Mouse (Mus musculus) small intestine, adult 2 months (tissue): Measurements from ENCODE around the gene Gm10322.

Source experiments
- CTCF ChIP-seq: fragments of 200-500 bp; IDR thresholded peaks from 2 replicates; pipeline ENCODE4 v1.5.1; 2012; ENCODE audit warnings: low read depth, mild to moderate bottlenecking, control low read depth, inconsistent platforms, low read length, moderate library complexity, mixed read lengths; ENCODE audit not compliant: insufficient replicate concordance, insufficient read length; ENCODE audit errors: extremely low read depth
- POLR2A ChIP-seq: fragments of 200-500 bp; IDR thresholded peaks from 2 replicates; pipeline ENCODE4 v1.6.1; 2012; ENCODE audit warnings: low read depth, mild to moderate bottlenecking, control low read depth, inconsistent platforms, low read length, moderate library complexity

GRCm38 (mm10) chr10:59569481-59569869 lies 46.4 kb upstream of the Gm10322 start:
- no peak for TF ChIP-seq CTCF
- TF ChIP-seq POLR2A: no peak
